Mouse (Mus musculus) gastrocnemius, adult 18-20 months (tissue): ENCODE results near the gene Clnk. TPM values are rescaled to one million over a fixed set of nuclear protein-coding genes. Genes with fewer than 3 reads are reported as not detected.
A peak's percentile ranks its signal among the peaks of the same experiment; 100 is the strongest.

Source experiments
- DNase-seq: peaks from one replicate; pipeline ENCODE4 v3.0.0; 2021; ENCODE audit warnings: low spot score
- total RNA-seq, 2 experiments: library from RNA; stranded (reverse); gene quantifications; 2 replicates each; pipeline ENCODE4 v1.2.3; 2021

Gene Clnk
- total RNA-seq, 2 experiments from 2014 or later = not detected

- DNase-seq = no peak
Measured at GRCm38 (mm10) chr5:38857591-38857990, 19.0 kb downstream of the Clnk start.

- DNase-seq = no peak
Measured at GRCm38 (mm10) chr5:38850171-38850570, 26.4 kb downstream of the Clnk start.

GRCm38 (mm10) chr5:38845529-38845928 lies 31.1 kb downstream of the Clnk start:
- no peak for DNase-seq

- no peak for DNase-seq
Measured at GRCm38 (mm10) chr5:38844312-38844711, 32.3 kb downstream of the Clnk start.

GRCm38 (mm10) chr5:38839981-38840380 lies 36.6 kb downstream of the Clnk start:
- DNase-seq = no peak

- no peak for DNase-seq
Measured at GRCm38 (mm10) chr5:38827310-38827709, 49.3 kb downstream of the Clnk start.

GRCm38 (mm10) chr5:38826586-38826985 lies 50.0 kb downstream of the Clnk start:
- DNase-seq = no peak

GRCm38 (mm10) chr5:38824132-38824965 lies 52.3 kb downstream of the Clnk start:
- DNase-seq = no peak

GRCm38 (mm10) chr5:38813391-38814109 lies 63.1 kb downstream of the Clnk start:
- no peak for DNase-seq

GRCm38 (mm10) chr5:38812916-38813315 lies 63.7 kb downstream of the Clnk start:
- DNase-seq = no peak

GRCm38 (mm10) chr5:38812386-38812785 lies 64.2 kb downstream of the Clnk start:
- DNase-seq = no peak

GRCm38 (mm10) chr5:38798910-38799309 lies 77.7 kb downstream of the Clnk start:
- no peak for DNase-seq

GRCm38 (mm10) chr5:38795139-38795538 lies 81.5 kb downstream of the Clnk start:
- DNase-seq = no peak

- no peak for DNase-seq
Measured at GRCm38 (mm10) chr5:38791116-38791515, 85.5 kb downstream of the Clnk start.

- DNase-seq = peak; percentile 20
Measured at GRCm38 (mm10) chr5:38788820-38789219, 87.8 kb downstream of the Clnk start.

- peak; percentile 1 for DNase-seq
Measured at GRCm38 (mm10) chr5:38787851-38788520, 88.6 kb downstream of the Clnk start.

- no peak for DNase-seq
Measured at GRCm38 (mm10) chr5:38786126-38786525, 90.5 kb downstream of the Clnk start.

- no peak for DNase-seq
Measured at GRCm38 (mm10) chr5:38785686-38786085, 90.9 kb downstream of the Clnk start.

- peak; percentile 58 for DNase-seq
Measured at GRCm38 (mm10) chr5:38781813-38782212, 94.8 kb downstream of the Clnk start.

GRCm38 (mm10) chr5:38780631-38781030 lies 96.0 kb downstream of the Clnk start:
- DNase-seq = no peak

- DNase-seq = no peak
Measured at GRCm38 (mm10) chr5:38780045-38780444, 96.6 kb downstream of the Clnk start.

GRCm38 (mm10) chr5:38775500-38775899 lies 101.1 kb downstream of the Clnk start:
- DNase-seq = no peak
